Mouse (Mus musculus) right cerebral cortex, adult 18-20 months (tissue): ENCODE results near the gene Kcnj6.

Experiments
- DNase-seq: peaks from one replicate; pipeline ENCODE4 v3.0.0; 2022; ENCODE audit warnings: mixed read lengths

Gene Kcnj6

GRCm38 (mm10) chr16:94997340-94997849 lies at the start of gene Kcnj6:
Kcnj6 (minus strand) TSS chr16:94997701.
- DNase-seq = peak; percentile 83

- DNase-seq = no peak
Measured at GRCm38 (mm10) chr16:95009937-95010336, 12.4 kb upstream of the Kcnj6 start.

DNA sequence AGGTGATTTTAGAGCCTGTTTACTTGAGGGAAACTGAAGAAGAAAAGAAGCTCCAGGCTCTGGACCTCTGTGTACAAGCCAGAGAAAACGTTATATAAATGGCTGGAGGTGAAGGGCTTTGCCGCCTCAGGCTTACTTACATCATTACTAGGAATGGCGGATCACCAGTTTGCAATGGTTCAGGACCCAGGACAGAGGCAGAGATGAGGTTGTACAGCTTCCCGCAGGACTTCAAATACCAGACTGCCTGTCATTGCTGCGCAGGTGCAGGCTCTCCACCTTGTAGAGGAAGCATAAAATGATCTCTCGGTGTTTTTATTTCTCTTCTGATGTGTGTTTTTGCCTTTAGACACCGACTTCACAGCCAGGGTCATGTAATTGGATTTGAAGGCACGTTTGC lies 7.1 kb upstream of the Kcnj6 start:
- no peak for DNase-seq

DNA sequence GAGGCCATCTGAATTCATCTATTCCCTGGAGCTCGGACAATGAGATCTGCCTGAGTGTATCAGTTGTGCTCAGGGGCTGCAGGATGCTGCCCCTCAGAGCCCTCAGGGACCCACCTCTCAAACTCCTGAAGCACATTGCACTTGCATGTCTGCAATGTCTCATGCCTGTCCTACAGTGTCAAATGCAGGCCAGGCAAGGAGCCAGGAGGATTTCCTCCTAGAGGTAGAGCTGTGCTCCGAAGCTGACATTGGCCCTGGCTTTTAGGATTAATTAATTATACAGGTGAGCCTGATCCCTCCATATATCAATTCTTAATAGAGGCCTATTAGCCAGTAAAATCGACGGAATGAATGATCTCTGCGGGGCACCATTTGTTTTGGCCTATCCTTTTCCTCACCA lies 2.0 kb upstream of the Kcnj6 start:
- DNase-seq = no peak

DNA sequence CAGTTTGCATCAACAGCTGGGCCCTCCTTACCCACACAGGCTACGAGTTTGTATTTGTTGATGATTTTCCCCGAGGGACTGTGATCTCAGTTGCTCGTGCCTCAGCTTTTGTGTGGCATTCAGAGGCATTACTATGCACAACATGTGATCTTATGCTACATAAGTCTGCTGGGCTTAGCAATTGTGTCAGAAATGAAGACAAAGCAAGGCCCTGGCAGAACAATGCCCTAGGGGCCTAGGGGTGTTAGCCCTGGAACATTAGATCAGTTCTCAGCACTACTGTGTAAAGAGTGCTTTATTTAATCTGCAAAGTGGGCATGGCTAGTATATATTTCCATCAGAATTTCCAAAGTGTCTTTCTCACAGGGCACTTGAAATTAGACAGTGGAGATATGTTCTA lies 1.5 kb upstream of the Kcnj6 start:
- no peak for DNase-seq

DNA sequence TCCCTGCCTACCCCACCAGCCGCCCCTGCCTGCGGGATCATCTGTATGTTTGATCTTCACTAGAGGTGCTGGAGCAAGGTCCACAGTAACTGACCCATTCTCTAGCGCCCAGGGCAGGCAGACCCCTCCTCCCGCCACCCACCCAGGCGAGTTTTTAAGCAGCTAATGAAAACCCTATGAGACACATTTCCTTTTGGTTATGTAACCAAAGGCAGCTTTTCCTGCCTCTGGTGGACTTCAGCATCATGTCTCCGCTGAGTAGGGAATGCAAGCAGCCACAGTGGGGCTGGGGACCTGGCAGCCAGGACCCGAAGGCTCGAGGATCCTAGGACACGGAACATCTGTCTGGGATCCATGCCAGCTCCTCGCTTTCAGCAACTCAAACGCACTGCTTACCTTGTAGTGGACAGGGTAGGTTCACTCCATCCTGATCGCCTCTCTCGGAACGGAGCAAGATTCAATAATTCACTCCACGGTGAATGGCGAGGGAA lies 665 bp downstream of the Kcnj6 start:
- no peak for DNase-seq

DNA sequence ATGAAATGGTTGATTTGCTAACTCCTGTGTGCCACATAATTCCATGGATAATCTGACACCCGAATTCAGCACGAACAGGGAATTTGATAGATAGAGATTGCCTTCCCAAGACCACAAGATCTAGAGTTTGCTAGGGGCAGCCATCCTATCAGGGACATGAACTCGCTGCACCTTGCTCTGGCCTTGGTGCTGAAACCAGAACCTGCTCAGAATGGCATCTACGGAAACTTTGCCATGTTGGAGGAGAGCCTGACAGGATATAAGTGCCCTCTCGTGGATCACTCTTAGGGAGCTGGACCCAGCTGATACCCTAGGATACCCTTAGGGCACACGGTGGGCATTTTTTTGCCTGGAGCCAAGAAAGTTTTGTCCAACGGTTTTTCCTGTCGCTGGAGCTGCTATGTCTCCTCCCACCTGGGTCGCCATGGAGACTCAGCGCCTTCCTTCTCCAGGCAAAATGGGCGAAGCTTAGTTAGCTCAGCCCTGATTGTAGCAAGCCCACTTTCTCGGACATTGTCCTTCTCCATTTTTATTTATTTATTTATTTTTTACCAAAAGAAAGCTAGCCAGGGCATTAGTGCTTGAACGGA lies 1.9 kb downstream of the Kcnj6 start:
- no peak for DNase-seq

DNA sequence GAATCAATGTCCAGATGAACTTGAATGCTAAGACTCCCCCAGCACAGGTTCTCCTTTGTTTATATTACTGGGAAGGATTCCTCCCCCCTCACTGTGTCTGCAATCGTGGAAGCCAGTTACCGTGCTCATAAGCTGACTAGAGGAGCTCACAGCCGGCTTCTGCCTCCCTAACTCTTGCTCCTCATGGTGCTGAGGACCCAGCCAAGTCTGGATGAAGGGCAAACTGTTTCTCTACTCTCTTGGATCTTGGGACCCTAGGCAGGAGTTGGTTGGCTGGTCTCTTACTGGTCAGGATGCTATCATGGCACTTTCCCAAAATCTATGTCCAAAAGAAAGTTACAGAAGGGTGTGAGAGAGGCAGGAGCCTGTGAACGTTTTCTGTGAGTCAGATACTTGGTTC lies 2.6 kb downstream of the Kcnj6 start:
- no peak for DNase-seq

DNA sequence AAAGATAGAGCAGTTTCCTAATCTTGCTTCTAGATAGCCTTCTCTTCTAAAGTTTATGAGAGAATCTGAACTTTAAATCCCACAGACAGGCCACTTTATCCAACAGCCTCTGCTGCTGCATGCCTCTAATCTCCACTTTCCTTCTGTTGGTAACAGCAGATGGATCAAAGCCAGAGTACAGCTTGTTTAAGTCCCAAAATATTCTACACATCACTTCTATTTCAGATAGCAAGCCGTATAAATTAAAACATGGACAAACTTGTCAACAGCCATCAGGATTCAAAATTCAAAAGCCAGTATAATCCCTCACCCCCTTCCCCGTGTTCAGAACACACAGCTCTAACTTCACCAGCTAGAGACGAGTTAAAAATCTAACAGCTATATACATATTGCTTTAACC lies 3.4 kb downstream of the Kcnj6 start:
- DNase-seq = no peak

DNA sequence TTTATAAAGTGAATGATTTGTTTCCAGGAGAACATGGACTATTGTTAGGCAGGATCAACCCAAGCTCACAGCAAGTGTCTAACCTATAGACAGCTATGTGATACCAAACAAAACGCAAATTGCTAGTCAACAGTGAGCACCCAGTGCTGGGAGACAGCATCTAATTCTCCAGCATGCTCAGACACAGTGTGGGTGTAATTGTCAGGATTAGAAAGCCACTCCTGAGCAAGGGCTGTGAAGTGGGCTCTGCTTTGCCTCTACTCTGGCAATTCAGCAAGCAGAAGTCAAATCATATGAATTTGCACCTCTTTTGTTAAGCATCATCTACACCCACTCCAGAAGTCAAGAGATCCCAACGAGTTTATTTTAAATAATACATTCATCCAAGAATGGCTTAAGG lies 7.4 kb downstream of the Kcnj6 start:
- DNase-seq = no peak

- peak; percentile 66 for DNase-seq
Measured at GRCm38 (mm10) chr16:94986731-94987130, 10.8 kb downstream of the Kcnj6 start.

GRCm38 (mm10) chr16:94984263-94984662 lies 13.2 kb downstream of the Kcnj6 start:
- no peak for DNase-seq

DNA sequence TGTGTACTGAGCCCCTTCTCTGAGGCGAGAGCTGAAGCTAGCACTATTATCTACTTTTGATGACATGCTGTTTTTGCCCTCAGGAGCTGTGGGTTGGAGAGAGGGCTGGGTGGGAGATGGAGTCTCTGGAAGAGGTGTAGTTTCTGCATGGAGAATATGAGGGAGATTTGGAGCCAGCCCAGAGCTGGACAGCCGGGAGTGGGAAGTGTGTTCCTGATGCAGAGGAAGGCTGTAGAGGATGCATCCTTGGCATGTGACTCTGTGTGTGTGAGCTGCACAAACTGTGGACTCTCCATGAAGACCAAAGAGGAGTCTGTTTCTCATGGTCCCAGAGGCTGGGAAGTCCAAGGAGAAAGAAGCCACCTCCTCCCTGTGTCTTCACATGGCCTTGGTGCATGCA lies 17.1 kb downstream of the Kcnj6 start:
- peak; percentile 73 for DNase-seq

GRCm38 (mm10) chr16:94979499-94979898 lies 18.0 kb downstream of the Kcnj6 start:
- no peak for DNase-seq

DNA sequence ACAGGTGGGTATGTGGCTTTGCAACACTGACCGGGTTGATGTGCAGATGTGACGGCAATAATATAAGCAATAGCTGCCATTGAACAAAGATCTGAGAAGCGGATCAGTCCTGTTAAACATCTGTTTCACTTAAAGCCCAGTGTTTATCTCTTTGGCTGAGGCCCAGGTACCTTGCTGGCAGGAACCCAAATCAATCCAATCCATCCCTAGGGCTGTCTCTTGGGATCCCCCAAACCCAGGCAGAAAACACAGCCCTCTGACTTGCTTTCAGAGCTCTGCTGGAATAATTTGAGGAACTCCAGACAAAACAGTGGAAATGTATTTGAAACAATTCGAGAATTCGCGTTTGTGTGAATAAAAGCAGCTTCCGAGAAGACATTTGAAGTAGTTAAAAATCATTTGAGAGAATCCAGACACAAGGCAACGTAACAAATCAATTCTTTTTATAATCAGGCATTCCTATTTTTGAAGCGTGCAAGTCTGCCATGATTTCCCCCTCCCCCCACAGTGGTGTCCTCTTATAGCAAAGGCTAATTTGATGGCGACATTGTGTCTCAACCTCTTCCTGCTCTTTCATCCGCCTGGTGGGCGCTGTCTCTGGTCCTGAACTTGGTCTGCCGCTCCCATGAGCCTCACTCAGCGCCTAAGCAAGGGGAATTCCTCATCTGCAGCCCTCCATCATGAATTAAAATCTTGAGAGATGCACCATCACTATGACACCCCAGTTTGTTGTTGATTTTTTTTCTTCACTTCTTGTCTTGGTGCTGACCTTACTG lies 25.2 kb downstream of the Kcnj6 start:
- DNase-seq = no peak

DNA sequence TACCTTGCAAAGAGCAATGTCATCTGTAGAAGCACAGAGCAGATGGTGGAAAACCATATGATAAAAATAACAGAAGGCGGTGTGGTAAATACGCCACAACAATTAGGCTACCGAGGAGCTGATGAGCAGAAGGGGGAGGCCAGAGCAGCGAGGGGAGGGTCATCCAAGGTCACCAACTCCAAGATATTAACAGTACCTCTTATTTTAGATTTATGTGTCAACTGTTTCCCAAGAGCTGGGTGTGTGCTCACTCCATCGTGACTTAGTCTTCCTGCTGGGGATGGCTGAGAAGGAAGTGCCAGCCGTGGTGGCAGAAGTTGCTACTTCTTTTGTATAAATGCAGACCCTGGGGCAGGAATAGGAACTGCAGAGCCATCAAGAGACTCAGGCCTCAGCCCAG lies 28.6 kb downstream of the Kcnj6 start:
- no peak for DNase-seq

DNA sequence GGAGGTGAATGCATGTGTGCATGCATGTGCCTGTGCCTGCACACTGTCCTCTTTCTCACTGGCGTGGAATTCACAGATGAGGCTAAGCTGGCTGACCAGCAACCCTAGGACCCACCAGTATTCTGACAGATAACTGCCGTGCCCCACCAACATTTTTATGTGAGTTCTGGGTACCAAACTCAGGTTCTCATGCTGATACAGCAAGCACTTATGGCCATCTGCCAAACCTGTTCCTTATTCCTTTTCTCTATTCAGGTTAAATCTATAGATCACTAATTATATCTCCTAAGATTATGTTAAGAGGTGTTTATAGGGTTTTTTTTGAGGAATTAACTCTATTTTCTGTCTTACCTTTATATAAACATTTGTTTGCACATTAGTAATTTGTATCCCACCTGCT lies 29.0 kb downstream of the Kcnj6 start:
- DNase-seq = no peak

GRCm38 (mm10) chr16:94957156-94957828 lies 40.2 kb downstream of the Kcnj6 start:
- peak; percentile 26 for DNase-seq

DNA sequence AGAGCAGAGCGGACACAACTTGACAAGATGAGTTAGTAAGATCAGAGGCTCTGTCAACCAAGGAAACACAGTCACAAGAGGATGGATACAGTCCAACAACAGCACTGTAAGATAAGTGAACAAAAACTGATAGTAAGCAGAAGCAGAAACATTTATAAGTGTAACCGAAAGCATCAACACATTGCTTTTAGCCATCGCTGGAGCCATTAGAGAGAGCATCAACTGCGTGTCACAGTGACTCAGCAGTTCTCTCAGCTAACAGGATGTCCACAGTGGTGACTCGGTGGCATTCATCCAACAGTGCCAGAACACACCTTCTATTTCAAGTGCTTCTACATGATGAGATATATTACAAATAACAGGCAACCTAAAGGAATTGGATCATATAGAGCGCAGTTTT lies 41.1 kb downstream of the Kcnj6 start:
- no peak for DNase-seq

DNA sequence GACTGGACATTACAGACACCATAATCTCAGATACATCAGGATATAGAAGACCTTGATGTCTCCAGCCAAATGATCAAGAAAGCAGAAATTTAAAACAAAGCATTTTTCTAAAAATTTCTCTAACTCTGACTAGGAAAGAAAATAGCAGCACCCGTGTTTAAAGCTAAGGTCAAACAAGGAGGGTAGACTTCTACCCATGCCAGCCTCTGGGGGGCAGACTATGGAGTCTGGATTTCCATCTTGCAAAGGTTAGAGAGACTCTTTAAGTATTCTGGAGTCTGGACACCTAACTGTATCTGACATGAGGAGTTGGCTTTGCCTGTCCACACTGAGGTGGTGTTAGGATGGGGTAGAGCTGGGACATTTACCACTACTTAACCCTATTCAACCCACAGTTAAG lies 44.2 kb downstream of the Kcnj6 start:
- DNase-seq = no peak

GRCm38 (mm10) chr16:94949172-94949571 lies 48.3 kb downstream of the Kcnj6 start:
- no peak for DNase-seq

DNA sequence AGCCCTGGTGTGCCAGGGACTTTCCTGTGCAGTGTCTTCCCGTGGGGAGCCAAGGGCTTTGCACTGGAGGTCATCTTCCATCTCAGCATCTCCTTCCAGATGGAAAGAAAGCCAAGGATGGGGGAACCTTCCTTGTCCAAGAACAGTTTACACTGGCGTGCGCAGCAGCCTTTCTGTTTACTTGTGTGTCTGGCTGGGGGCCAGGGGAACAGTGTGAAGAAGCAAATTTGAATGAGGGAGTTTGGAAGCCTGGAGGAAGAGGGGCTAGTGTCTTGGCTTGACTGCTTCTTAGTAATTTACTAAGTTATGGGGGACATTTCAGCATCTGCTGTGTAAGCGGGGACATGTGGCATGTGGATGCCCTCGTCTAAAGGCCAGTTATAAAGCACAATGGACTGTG lies 50.7 kb downstream of the Kcnj6 start:
- no peak for DNase-seq

GRCm38 (mm10) chr16:94932702-94933101 lies 64.8 kb downstream of the Kcnj6 start:
- peak; percentile 82 for DNase-seq
